Mouse (Mus musculus): ENCODE measurements around the gene Gm44579.

DNA sequence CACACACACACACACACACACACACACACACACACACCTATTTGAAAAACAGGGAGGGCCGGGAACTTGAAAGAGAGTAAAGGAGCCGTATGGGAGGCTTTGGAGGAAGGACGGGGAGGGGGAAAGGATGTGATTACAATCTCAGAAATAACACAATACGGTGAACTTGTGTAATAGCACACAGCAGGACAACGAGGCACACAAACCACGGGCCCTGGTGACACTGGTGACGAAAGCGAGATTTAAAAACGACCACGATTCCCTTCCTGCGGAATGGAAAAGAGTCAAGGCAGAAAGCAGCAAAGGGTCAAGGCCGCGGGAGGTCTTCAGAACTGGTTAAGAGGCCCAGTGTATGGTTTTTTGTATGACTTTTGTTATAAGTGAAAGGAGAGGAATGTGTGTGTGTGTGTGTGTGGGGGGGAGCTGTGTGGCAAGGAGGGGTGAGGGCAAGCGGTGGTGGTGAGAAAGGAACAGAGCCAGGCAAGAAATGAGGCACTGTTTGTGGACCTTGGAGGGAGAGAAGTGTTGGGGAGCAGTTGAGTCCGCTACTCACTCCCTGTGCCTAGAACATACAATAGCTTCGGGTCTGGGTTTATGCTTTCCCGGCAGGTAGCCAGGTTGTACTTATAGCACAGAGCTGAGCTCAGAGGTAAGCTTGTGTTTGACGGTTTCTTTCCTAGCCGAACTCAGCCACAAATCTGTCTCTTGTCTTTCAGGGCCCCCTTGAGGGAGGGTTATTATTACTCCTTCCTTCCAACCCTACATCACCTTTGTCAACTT lies 59.6 kb downstream of the Gm44579 start:
- TF ChIP-seq EP300 (IDR thresholded peaks at IDR 0.05) (no peak), CTCF (IDR thresholded peaks at IDR 0.05) (no peak)

Measured in lung, postnatal 0 days (tissue).